Mouse (Mus musculus): ENCODE results near the gene Dab2ip.

GRCm38 (mm10) chr2:35691257-35692049 is 133.4 kb downstream of the Dab2ip start:
- TF ChIP-seq CTCF (conservative IDR thresholded peaks at IDR 0.05 in 1 of 2, IDR thresholded peaks at IDR 0.05 in 1 of 2; ENCODE audit: low read depth in 2 of 2, low read length in 2 of 2), result no peak
- TF ChIP-seq CHD2 (IDR thresholded peaks at IDR 0.05; ENCODE audit: low read length), result no peak
- TF ChIP-seq MAFK (IDR thresholded peaks at IDR 0.05; ENCODE audit: insufficient replicate concordance, low read length), result no peak
- no peak for TF ChIP-seq RAD21 (IDR thresholded peaks at IDR 0.05; ENCODE audit: low read depth, low read length)
- TF ChIP-seq POLR2A (IDR thresholded peaks at IDR 0.05; ENCODE audit: low read depth, low read length), result no peak
- no peak for TF ChIP-seq TBP (conservative IDR thresholded peaks at IDR 0.05; ENCODE audit: low read depth, low read length)
- no peak for TF ChIP-seq ZC3H11A (IDR thresholded peaks at IDR 0.05; ENCODE audit: low read depth, low read length)
